Mouse (Mus musculus) ovary, postnatal 10 days (tissue): ENCODE data around the gene Zfp473.
"Not testable (repeated sequence)": the region's sequence is repeated elsewhere in the genome, so short reads cannot be mapped to it uniquely, and the experiment has no call there.

ENCODE experiments used
- DNase-seq: peaks from one replicate; pipeline ENCODE4 v3.0.0; 2022; ENCODE audit warnings: low spot score

Zfp473 gene

GRCm38 (mm10) chr7:44750950-44751349 is at the start of gene Zfp473:
Gene Zfp473, minus strand, starts transcription at chr7:44751050.
- DNase-seq, result not testable (repeated sequence)

GRCm38 (mm10) chr7:44792781-44793180 is 41.9 kb upstream of the Zfp473 start:
- no peak for DNase-seq

- DNase-seq, result no peak
These were observed 39.2 kb upstream of the Zfp473 start for GRCm38 (mm10) chr7:44790066-44790465.

- DNase-seq, result no peak
These were observed 38.7 kb upstream of the Zfp473 start for GRCm38 (mm10) chr7:44789531-44789930.

- no peak for DNase-seq
These were observed 29.3 kb upstream of the Zfp473 start for GRCm38 (mm10) chr7:44780101-44780500.

- DNase-seq, result no peak
These were observed 26.1 kb upstream of the Zfp473 start for GRCm38 (mm10) chr7:44776849-44777498.

- no peak for DNase-seq
These were observed 21.8 kb upstream of the Zfp473 start for GRCm38 (mm10) chr7:44772591-44773204.

- DNase-seq, result peak; percentile 48
These were observed 19.3 kb upstream of the Zfp473 start for GRCm38 (mm10) chr7:44770046-44770578.

- DNase-seq, result no peak
These were observed 17.3 kb upstream of the Zfp473 start for GRCm38 (mm10) chr7:44768129-44768528.

GRCm38 (mm10) chr7:44760366-44760765 is 9.5 kb upstream of the Zfp473 start:
- no peak for DNase-seq

- DNase-seq, result no peak
These were observed 6.3 kb upstream of the Zfp473 start for GRCm38 (mm10) chr7:44757164-44757563.

GRCm38 (mm10) chr7:44748101-44749044 is 2.5 kb downstream of the Zfp473 start, which contains the start of gene Vrk3:
Gene Vrk3, plus strand, starts transcription at chr7:44748413.
- peak; percentile 80 for DNase-seq

- no peak for DNase-seq
These were observed 3.7 kb downstream of the Zfp473 start for GRCm38 (mm10) chr7:44747115-44747514.

GRCm38 (mm10) chr7:44745076-44745475 is 5.8 kb downstream of the Zfp473 start:
- DNase-seq, result peak; percentile 9

- no peak for DNase-seq
These were observed 6.6 kb downstream of the Zfp473 start for GRCm38 (mm10) chr7:44744270-44744669.

GRCm38 (mm10) chr7:44741361-44741760 is 9.5 kb downstream of the Zfp473 start:
- DNase-seq, result no peak

GRCm38 (mm10) chr7:44733723-44734122 is 17.1 kb downstream of the Zfp473 start:
- no peak for DNase-seq

GRCm38 (mm10) chr7:44728082-44728975 is 22.5 kb downstream of the Zfp473 start:
- no peak for DNase-seq

GRCm38 (mm10) chr7:44727151-44727550 is 23.7 kb downstream of the Zfp473 start:
- DNase-seq, result no peak

GRCm38 (mm10) chr7:44726343-44726742 is 24.5 kb downstream of the Zfp473 start:
- no peak for DNase-seq

- DNase-seq, result no peak
These were observed 26.5 kb downstream of the Zfp473 start for GRCm38 (mm10) chr7:44724316-44724715.
